Mouse (Mus musculus): ENCODE results near the gene Tifa.
A peak's percentile ranks its signal among the peaks of the same experiment; 100 is the strongest.
"Not testable (repeated sequence)": the region's sequence is repeated elsewhere in the genome, so short reads cannot be mapped to it uniquely, and the experiment has no call there.

The Tifa gene

GRCm38 (mm10) chr3:127789500-127790191 lies at the start of gene Tifa:
Tifa (plus strand) TSS chr3:127789805.
- DNase-seq = peak; percentile 80

GRCm38 (mm10) chr3:127741473-127741872 lies 48.1 kb upstream of the Tifa start:
- DNase-seq = no peak

- no peak for DNase-seq
Measured at GRCm38 (mm10) chr3:127743614-127744365, 45.8 kb upstream of the Tifa start.

GRCm38 (mm10) chr3:127745504-127745903 lies 44.1 kb upstream of the Tifa start:
- no peak for DNase-seq

- DNase-seq = no peak
Measured at GRCm38 (mm10) chr3:127745911-127746640, 43.5 kb upstream of the Tifa start.

- no peak for DNase-seq
Measured at GRCm38 (mm10) chr3:127748644-127749043, 41.0 kb upstream of the Tifa start.

GRCm38 (mm10) chr3:127749266-127749665 lies 40.3 kb upstream of the Tifa start:
- DNase-seq = no peak

GRCm38 (mm10) chr3:127749981-127750562 lies 39.5 kb upstream of the Tifa start:
- DNase-seq = no peak

- DNase-seq = no peak
Measured at GRCm38 (mm10) chr3:127756458-127756857, 33.1 kb upstream of the Tifa start.

- no peak for DNase-seq
Measured at GRCm38 (mm10) chr3:127757886-127758301, 31.7 kb upstream of the Tifa start.

- DNase-seq = no peak
Measured at GRCm38 (mm10) chr3:127758806-127759205, 30.8 kb upstream of the Tifa start.

GRCm38 (mm10) chr3:127759212-127759611 lies 30.4 kb upstream of the Tifa start:
- DNase-seq = peak; percentile 62

- DNase-seq = no peak
Measured at GRCm38 (mm10) chr3:127762403-127762802, 27.2 kb upstream of the Tifa start.

GRCm38 (mm10) chr3:127763076-127763612 lies 26.5 kb upstream of the Tifa start:
- DNase-seq = peak; percentile 86

- DNase-seq = no peak
Measured at GRCm38 (mm10) chr3:127764541-127764940, 25.1 kb upstream of the Tifa start.

- no peak for DNase-seq
Measured at GRCm38 (mm10) chr3:127765971-127766370, 23.6 kb upstream of the Tifa start.

- DNase-seq = no peak
Measured at GRCm38 (mm10) chr3:127769146-127769545, 20.5 kb upstream of the Tifa start.

GRCm38 (mm10) chr3:127780021-127780644 lies 9.5 kb upstream of the Tifa start, which contains the start of gene Alpk1:
Alpk1 (minus strand) TSS chr3:127780527.
- DNase-seq = peak; percentile 82

- peak; percentile 34 for DNase-seq
Measured at GRCm38 (mm10) chr3:127780921-127781320, 8.7 kb upstream of the Tifa start.

GRCm38 (mm10) chr3:127782921-127783320 lies 6.7 kb upstream of the Tifa start:
- no peak for DNase-seq

- DNase-seq = not testable (repeated sequence)
Measured at GRCm38 (mm10) chr3:127783680-127784079, 5.9 kb upstream of the Tifa start.

GRCm38 (mm10) chr3:127787032-127787431 lies 2.6 kb upstream of the Tifa start:
- DNase-seq = no peak

Measured in kidney, postnatal 10 days (tissue).